Comparison of ENCODE assay signal across 8 mouse cellular contexts in the genomic region with DNA sequence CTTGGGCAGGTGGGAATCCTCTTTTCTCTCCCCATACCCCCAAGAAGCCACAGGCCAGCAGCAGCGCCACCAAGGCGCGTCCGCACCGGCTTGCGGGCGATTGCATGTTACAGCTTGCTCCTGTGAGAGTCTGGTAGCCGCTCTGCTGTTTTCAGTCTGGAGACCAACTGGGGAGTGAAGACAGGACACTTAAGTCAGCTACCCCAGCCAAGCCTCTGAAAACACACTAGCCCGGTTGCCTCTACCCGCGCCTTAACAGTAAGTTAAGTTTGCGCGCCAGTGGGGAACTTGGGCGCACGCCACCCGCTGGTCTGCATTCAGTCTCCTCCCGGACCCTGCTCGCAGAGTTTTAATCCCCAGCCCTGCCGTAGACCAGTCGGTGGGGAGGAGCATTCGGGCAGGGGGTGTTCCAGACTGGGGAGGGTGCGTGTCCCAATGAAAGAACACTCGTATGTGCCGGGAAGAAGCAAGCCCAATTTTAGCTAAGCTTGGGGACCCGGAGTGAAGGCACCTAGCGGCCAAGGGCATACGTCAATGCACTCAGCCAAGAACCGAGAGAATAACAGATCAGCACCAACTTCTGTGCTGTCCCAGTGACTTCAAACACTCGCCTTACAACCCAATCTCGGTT. TPM values are rescaled to one million over a fixed set of nuclear protein-coding genes. Genes with fewer than 3 reads are reported as not detected.
DNase-seq lines count a peak whose midpoint lies in the region; ATAC-seq lines count a peak whose summit lies in the region.

No protein-coding gene starts in this region.

- H3K4me2 ChIP-seq in embryonic facial prominence, embryonic 15.5 days (replicated peaks), result peak overlapping the region; percentile 87
- peak overlapping the region; percentile 98 for H3K4me2 ChIP-seq in heart, embryonic 12.5 days
- H3K4me2 ChIP-seq in kidney, embryonic 15.5 days, result peak overlapping the region; percentile 95
- peak overlapping the region; percentile 41 for H3K4me2 ChIP-seq in liver, embryonic 16.5 days (ENCODE audit: low read depth, low read length)
- H3K4me2 ChIP-seq in neural tube, embryonic 12.5 days (replicated peaks), result peak overlapping the region; percentile 93

- WGBS in embryonic facial prominence, embryonic 15.5 days, result under 1% methylated on average over 30 of the region's 30 CpGs
- WGBS in heart, embryonic 12.5 days, result under 1% methylated on average over 30 of the region's 30 CpGs
- under 1% methylated on average over 30 of the region's 30 CpGs for WGBS in kidney, embryonic 15.5 days
- 1% methylated on average over 30 of the region's 30 CpGs for WGBS in liver, embryonic 16.5 days (ENCODE audit: insufficient replicate concordance)
- WGBS in neural tube, embryonic 12.5 days, result under 1% methylated on average over 30 of the region's 30 CpGs

- no peaks in the 10 kb centered on the region for H3K9me3 ChIP-seq in embryonic facial prominence, embryonic 15.5 days (replicated peaks)
- H3K9me3 ChIP-seq in heart, embryonic 12.5 days (replicated peaks), result no peaks in the 10 kb centered on the region
- H3K9me3 ChIP-seq in kidney, embryonic 15.5 days (replicated peaks), result no peaks in the 10 kb centered on the region
- no peaks in the 10 kb centered on the region for H3K9me3 ChIP-seq in liver, embryonic 16.5 days (replicated peaks; ENCODE audit: control insufficient read depth, low read length)
- no peaks in the 10 kb centered on the region for H3K9me3 ChIP-seq in neural tube, embryonic 12.5 days

- H3K27ac ChIP-seq in embryonic facial prominence, embryonic 15.5 days (replicated peaks), result peak overlapping the region; percentile 72
- H3K27ac ChIP-seq in heart, embryonic 12.5 days (ENCODE audit: poor library complexity, severe bottlenecking), result peak overlapping the region; percentile 88
- peak overlapping the region; percentile 73 for H3K27ac ChIP-seq in kidney, embryonic 15.5 days
- no peak overlapping the region for H3K27ac ChIP-seq in liver, embryonic 16.5 days (ENCODE audit: low read length)
- H3K27ac ChIP-seq in neural tube, embryonic 12.5 days, result peak overlapping the region; percentile 66

- no peaks in the 10 kb centered on the region for H3K36me3 ChIP-seq in embryonic facial prominence, embryonic 15.5 days
- H3K36me3 ChIP-seq in heart, embryonic 12.5 days, result no peaks in the 10 kb centered on the region
- no peaks in the 10 kb centered on the region for H3K36me3 ChIP-seq in kidney, embryonic 15.5 days
- no peaks in the 10 kb centered on the region for H3K36me3 ChIP-seq in liver, embryonic 16.5 days (ENCODE audit: control insufficient read depth, insufficient read depth)
- H3K36me3 ChIP-seq in neural tube, embryonic 12.5 days, result no peaks in the 10 kb centered on the region

- peak; percentile 67; the same call in 1 of the 2 replicates for ATAC-seq in embryonic facial prominence, embryonic 15.5 days (ENCODE audit: insufficient number of reproducible peaks, low FRiP score, low TSS enrichment, low read depth)
- peak; percentile 80 for ATAC-seq in heart, embryonic 12.5 days (ENCODE audit: insufficient number of reproducible peaks, low FRiP score)
- peak; percentile 77 for ATAC-seq in kidney, embryonic 15.5 days (replicated peaks; ENCODE audit: low FRiP score)
- ATAC-seq in liver, embryonic 16.5 days (ENCODE audit: low read depth), result 0 out of 2 replicates have a peak, but pooled peaks have one; percentile 21
- ATAC-seq in neural tube, embryonic 12.5 days (ENCODE audit: low FRiP score, low read depth), result peak; percentile 83

- H3K27me3 ChIP-seq in embryonic facial prominence, embryonic 15.5 days, result no peaks in the 10 kb centered on the region; the same call in 1 of the 2 replicates
- no peaks in the 10 kb centered on the region for H3K27me3 ChIP-seq in heart, embryonic 12.5 days (replicated peaks)
- H3K27me3 ChIP-seq in kidney, embryonic 15.5 days, result peaks cover 31% of the 10 kb centered on the region; the same call in 1 of the 2 replicates
- H3K27me3 ChIP-seq in liver, embryonic 16.5 days (ENCODE audit: control insufficient read depth, insufficient read depth, low read depth, low read length), result peaks cover 17% of the 10 kb centered on the region
- no peaks in the 10 kb centered on the region for H3K27me3 ChIP-seq in neural tube, embryonic 12.5 days (replicated peaks)

- H3K4me1 ChIP-seq in embryonic facial prominence, embryonic 15.5 days, result peaks cover 13% of the 10 kb centered on the region
- peaks cover 12% of the 10 kb centered on the region for H3K4me1 ChIP-seq in heart, embryonic 12.5 days (replicated peaks)
- H3K4me1 ChIP-seq in kidney, embryonic 15.5 days, result peaks cover 15% of the 10 kb centered on the region
- no peaks in the 10 kb centered on the region for H3K4me1 ChIP-seq in liver, embryonic 16.5 days (ENCODE audit: control insufficient read depth, low read depth, low read length)
- peaks cover 18% of the 10 kb centered on the region for H3K4me1 ChIP-seq in neural tube, embryonic 12.5 days

- peak overlapping the region; percentile 50 for H3K4me3 ChIP-seq in embryonic facial prominence, embryonic 15.5 days (replicated peaks)
- H3K4me3 ChIP-seq in heart, embryonic 12.5 days, result peak overlapping the region; percentile 68
- peak overlapping the region; percentile 55 for H3K4me3 ChIP-seq in kidney, embryonic 15.5 days (replicated peaks)
- H3K4me3 ChIP-seq in liver, embryonic 16.5 days (ENCODE audit: low read depth, low read length), result peak overlapping the region; percentile 41
- H3K4me3 ChIP-seq in neural tube, embryonic 12.5 days, result peak overlapping the region; percentile 60

- peak; percentile 27 for DNase-seq in cerebellum, postnatal 14 days
- no peak for DNase-seq in cerebellum, adult 9-10 months
- no peak for DNase-seq in T-cell, adult 2 months (ENCODE audit: low spot score)

- 0 out of 2 replicates have a peak overlapping the region, but pooled peaks have one; percentile 16 for H3K9ac ChIP-seq in embryonic facial prominence, embryonic 15.5 days
- peak overlapping the region; percentile 80 for H3K9ac ChIP-seq in heart, embryonic 12.5 days
- peak overlapping the region; percentile 54 for H3K9ac ChIP-seq in kidney, embryonic 15.5 days
- H3K9ac ChIP-seq in liver, embryonic 16.5 days (ENCODE audit: low read depth, low read length), result no peak overlapping the region
- H3K9ac ChIP-seq in neural tube, embryonic 12.5 days, result peak overlapping the region; percentile 67

RNA-seq across cellular contexts. Expression of a gene that starts 0.7 kb away (rescaled TPM):
- polyA plus RNA-seq in embryonic facial prominence, embryonic 15.5 days (2015; fragmentation: Nextera tagmentation; extraction: Ambion mirVana), result 31.2 and 37.4 TPM in 2 replicates
- 120 and 130 TPM in 2 replicates for polyA plus RNA-seq in heart, embryonic 12.5 days (2016; fragmentation: Nextera tagmentation; extraction: Ambion mirVana)
- 47.2 and 48.2 TPM in 2 replicates for polyA plus RNA-seq in kidney, embryonic 15.5 days (2015; fragmentation: Nextera tagmentation; extraction: Ambion mirVana)
- polyA plus RNA-seq in liver, embryonic 16.5 days (2015; fragmentation: Nextera tagmentation; extraction: Ambion mirVana), result 6.7 and 7.4 TPM in 2 replicates
- polyA plus RNA-seq in neural tube, embryonic 12.5 days (2016; fragmentation: Nextera tagmentation; extraction: Ambion mirVana), result 147 and 170 TPM in 2 replicates

Comparison
In these comparisons a context has a peak if more than half of its experiments do, and no peak if none do; other contexts are left out.
1. DNase-seq: peak in cerebellum, postnatal 14 days (2 of 2); none in cerebellum, adult 9-10 months (single experiment) and T-cell, adult 2 months (single experiment).
2. ATAC-seq: peak in every context shown above with its lines; median percentile 83 in neural tube, embryonic 12.5 days; 80 in heart, embryonic 12.5 days; 77 in kidney, embryonic 15.5 days; 67 in embryonic facial prominence, embryonic 15.5 days; 21 in liver, embryonic 16.5 days.
3. H3K4me2 ChIP-seq: peak in every context shown above with its lines; median percentile 98 in heart, embryonic 12.5 days; 95 in kidney, embryonic 15.5 days; 93 in neural tube, embryonic 12.5 days; 87 in embryonic facial prominence, embryonic 15.5 days; 41 in liver, embryonic 16.5 days.
4. Peak in every context shown above with its lines, with median percentiles within 50 percentile points of each other: H3K4me3 ChIP-seq.